Mouse (Mus musculus) cortical plate, adult 2 months (tissue): Measurements from ENCODE around the gene Tshr. TPM values are rescaled to one million over a fixed set of nuclear protein-coding genes. Genes with fewer than 3 reads are reported as not detected.

Experiments used
- H3K27ac ChIP-seq: fragments of 200-500 bp; 2 replicates; pipeline ENCODE4 v1.5.1; 2012; ENCODE audit warnings: low read length, control low read depth, inconsistent platforms; ENCODE audit not compliant: insufficient read depth
- H3K4me1 ChIP-seq: fragments of 200-500 bp; 2 replicates; pipeline ENCODE4 v1.6.1; 2011; ENCODE audit warnings: low read length; ENCODE audit not compliant: control insufficient read depth, insufficient read depth
- H3K4me3 ChIP-seq: fragments of 200-500 bp; 2 replicates; pipeline ENCODE4 v1.5.1; 2011; ENCODE audit warnings: mild to moderate bottlenecking, low read length, control low read depth; ENCODE audit not compliant: insufficient read depth
- CTCF ChIP-seq: fragments of 200-500 bp; IDR thresholded peaks from 2 replicates; pipeline ENCODE4 v1.5.1; 2011; ENCODE audit warnings: mild to moderate bottlenecking, control low read depth, low read length; ENCODE audit not compliant: insufficient read depth; ENCODE audit errors: extremely low read depth
- POLR2A ChIP-seq: fragments of 200-500 bp; IDR thresholded peaks from 2 replicates; pipeline ENCODE4 v1.6.1; 2011; ENCODE audit warnings: mild to moderate bottlenecking, low read length, control low read depth; ENCODE audit not compliant: insufficient read depth; ENCODE audit errors: extremely low read depth
- polyA plus RNA-seq: library from polyadenylated mRNA; depleted of rRNA; stranded (reverse); fragments of >200 nt; gene quantifications from 2 replicates; pipeline ENCODE4 v1.2.3, GENCODE M21; 2012

Gene Tshr
- polyA plus RNA-seq, 1 experiment: 0.23 TPM

DNA sequence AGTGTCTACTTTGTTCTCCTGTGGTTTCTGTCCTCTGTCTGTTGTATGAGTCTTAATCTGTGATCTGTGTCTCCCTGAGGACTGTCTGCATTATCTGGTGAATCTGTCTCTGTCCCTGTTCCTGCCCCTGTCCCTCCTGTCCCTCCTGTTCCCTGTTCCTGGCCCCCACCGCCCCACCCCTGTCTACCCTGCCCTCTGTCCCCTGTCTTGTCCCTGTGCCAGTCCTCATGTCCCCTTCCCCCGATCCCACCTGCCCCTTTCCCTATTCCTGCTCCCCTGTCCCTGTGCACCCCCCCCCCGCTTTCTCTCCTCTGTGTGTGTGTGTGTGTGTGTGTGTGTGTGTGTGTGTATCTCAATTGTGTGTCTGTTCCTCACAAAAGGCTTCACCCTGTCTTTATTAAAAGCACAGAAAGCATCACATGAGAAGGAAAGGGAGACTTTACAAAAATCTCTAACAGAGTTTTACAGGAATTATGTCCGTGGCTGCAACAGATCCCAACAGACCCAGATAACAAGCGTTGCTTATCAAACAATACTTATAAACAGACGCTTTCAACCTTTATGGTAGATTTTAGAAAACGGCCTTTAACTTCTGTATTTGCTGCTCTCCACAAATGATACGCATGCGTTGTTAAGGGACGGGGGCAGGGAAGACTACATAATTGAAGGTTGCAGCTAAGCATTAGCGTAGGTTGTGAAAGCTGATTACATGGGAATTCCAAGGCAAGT, 111.3 kb downstream of the Tshr start:
- H3K4me1 ChIP-seq: no peaks in the 10 kb centered on the region; the same call in 1 of the 2 replicates
- no peak for TF ChIP-seq CTCF
- no peak for TF ChIP-seq POLR2A
- no peak overlapping the region; the same call in 1 of the 2 replicates for H3K27ac ChIP-seq
- no peak overlapping the region for H3K4me3 ChIP-seq

DNA sequence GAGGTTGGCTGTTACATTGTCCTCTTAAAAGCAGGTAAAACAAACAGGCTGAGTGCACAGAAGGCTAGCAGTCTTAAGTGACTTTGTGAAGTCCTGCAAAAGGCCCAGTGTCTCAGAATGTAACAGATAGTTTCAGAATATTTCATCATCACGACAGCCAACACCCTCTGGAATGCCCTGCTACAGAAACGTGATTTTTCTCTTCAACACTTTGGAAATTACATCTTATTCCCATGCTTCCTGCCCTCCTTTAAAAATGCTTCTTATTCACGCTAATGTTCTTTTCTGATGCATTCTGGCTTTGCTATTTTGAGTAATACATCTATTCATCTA, 111.8 kb downstream of the Tshr start:
- Histone ChIP-seq H3K27ac (no peak overlapping the region; the same call in 1 of the 2 replicates), H3K4me3 (no peak overlapping the region), H3K4me1 (no peaks in the 10 kb centered on the region; the same call in 1 of the 2 replicates)
- TF ChIP-seq CTCF (no peak), POLR2A (no peak)

DNA sequence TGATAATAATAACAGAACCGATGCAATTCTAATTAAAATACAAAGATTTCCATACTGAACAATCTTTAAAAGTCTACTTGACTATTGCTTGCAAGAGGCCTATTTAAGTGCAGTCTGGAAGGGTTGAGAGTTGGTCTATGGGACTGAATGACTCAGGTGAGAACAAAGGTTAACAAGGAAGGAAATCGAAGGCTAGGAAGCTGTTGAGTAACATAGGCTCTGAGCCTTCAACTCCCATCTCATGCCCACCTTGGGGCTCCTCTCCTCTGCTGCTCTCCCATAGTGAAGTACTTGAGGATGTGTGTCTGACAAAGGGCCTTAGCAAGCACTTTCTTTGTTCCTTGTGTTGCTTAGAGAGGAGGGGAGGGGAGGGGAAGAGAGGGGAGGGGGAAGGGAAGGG, 116.1 kb downstream of the Tshr start:
- no peak overlapping the region for H3K4me3 ChIP-seq
- TF ChIP-seq POLR2A: no peak
- TF ChIP-seq CTCF: no peak
- no peaks in the 10 kb centered on the region; the same call in 1 of the 2 replicates for H3K4me1 ChIP-seq
- no peak overlapping the region for H3K27ac ChIP-seq

DNA sequence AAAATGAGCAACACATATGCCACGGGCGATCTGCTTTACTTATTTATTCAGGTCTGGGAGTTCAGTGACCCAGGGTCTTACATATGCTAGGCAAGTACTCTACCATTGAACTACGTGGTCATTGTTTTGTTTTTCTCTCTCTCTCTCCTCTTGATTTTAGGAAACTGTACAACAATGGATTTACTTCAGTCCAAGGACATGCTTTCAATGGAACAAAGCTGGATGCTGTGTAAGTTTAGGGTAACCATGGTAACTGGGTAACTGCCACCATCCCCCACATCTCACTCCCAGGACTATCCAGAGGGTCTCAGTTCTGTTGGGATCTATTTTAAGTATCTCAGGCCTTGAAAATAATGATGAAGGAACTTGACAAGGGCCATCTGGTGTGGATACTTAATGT, 127.4 kb downstream of the Tshr start:
- Histone ChIP-seq H3K4me3 (no peak overlapping the region), H3K27ac (no peak overlapping the region), H3K4me1 (no peaks in the 10 kb centered on the region; the same call in 1 of the 2 replicates)
- TF ChIP-seq CTCF (no peak), POLR2A (no peak)

DNA sequence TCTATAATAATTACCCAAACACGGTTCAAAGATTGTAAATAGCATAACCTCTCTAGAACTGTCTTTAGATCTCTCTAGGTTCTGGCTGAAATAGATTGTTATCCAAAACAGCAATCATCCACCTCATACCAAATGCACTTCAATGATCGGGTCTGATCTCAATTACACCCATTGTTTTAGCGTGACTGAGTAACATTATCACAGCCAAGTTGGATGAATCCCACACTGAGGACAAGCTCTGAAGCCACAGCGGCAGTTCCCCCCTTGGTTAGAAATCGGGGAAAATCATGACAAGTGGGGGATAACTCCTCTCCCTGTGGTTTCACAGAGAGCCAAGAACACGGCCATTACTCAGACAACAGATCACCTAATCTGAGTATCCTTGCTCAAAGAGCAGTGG, 129.6 kb downstream of the Tshr start:
- Histone ChIP-seq H3K27ac (peak overlapping the region; percentile 50; the same call in 1 of the 2 replicates), H3K4me3 (no peak overlapping the region), H3K4me1 (no peaks in the 10 kb centered on the region; the same call in 1 of the 2 replicates)

DNA sequence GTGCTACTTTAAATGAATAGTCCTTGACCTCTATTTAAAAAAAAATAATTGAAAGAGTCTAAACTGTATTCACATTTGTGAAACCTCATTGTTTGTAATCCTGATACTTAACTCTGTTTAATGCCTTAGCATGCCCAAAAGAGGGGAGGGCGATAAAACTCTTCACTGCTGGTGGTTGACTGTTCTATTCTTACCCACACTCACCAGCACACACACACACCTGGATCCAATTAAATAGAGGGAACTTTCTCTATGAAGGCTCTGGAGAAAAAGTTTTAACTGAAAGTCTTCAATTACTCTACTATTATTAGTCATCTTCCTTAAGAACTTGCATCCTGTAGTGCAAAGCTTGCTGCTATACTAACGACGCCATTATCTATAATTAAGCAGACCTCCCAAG, 133.4 kb downstream of the Tshr start:
- Histone ChIP-seq H3K27ac (no peak overlapping the region), H3K4me1 (no peaks in the 10 kb centered on the region; the same call in 1 of the 2 replicates), H3K4me3 (no peak overlapping the region)
- TF ChIP-seq CTCF (no peak), POLR2A (no peak)

More for the DNA sequence above, 129.6 kb downstream of the Tshr start:
- TF ChIP-seq CTCF: no peak
- no peak for TF ChIP-seq POLR2A

DNA sequence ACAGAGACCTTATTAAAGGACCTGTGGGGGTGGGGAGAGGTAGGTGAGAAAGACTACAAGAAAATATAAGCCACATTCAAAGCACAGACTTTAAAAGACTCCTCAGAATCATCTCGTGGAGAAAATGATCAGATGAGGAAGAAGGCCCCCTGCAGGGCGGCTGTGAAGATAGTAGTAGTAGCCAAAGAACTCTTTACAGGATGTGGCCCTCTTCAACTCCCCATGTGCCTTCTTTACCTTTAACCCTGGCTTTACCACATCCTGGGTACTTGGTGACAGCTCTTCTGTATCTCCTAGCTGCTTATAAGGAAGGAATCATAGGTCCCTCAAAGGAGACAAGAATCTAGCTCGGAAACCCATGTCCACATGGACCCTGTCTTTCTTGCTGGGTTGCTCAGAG, 139.3 kb downstream of the Tshr start:
- TF ChIP-seq POLR2A (no peak), CTCF (no peak)
- Histone ChIP-seq H3K4me3 (no peak overlapping the region), H3K27ac (no peak overlapping the region), H3K4me1 (no peaks in the 10 kb centered on the region)

DNA sequence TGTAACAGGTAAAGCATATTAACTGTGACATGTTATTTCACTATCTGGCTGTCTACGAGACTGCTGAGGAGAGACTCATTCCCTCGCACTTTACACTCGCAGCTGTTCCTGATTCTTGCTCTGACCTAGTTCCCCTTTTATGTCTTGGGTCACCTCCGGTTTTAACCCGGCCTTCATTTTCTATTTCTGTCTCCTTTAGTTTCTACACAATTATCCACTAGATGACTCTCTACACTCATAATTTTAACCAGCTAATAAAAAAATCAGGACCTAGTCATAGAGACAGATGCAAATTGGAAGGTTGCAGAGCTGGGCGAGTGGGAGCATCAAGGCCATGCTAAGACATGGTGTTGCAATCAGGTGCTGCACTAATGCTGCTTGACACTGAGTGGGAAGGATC, 150.2 kb downstream of the Tshr start:
- TF ChIP-seq CTCF (no peak), POLR2A (no peak)
- Histone ChIP-seq H3K4me3 (no peak overlapping the region), H3K4me1 (no peaks in the 10 kb centered on the region), H3K27ac (no peak overlapping the region)

DNA sequence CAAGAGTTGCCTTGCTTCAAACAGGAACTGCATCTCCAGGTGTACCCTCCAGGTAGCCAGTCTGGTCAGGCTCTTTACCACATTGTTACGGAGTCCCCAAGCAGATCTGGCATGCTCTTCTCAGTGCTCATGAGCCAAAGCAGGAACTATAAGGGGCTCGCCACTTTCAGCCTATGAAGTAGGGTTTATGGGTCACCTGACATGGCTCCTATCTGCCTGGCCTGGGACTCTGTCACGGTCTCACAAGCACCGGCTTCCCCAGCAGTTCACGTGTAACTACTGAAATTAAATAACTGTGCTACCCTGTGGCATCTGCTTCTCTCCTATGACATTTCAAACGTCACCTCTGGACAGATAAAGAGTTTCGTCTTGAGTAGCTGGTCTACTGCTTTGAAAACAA, 155.8 kb downstream of the Tshr start:
- Histone ChIP-seq H3K4me1 (no peaks in the 10 kb centered on the region), H3K4me3 (no peak overlapping the region), H3K27ac (no peak overlapping the region)
- TF ChIP-seq CTCF: no peak
- no peak for TF ChIP-seq POLR2A

DNA sequence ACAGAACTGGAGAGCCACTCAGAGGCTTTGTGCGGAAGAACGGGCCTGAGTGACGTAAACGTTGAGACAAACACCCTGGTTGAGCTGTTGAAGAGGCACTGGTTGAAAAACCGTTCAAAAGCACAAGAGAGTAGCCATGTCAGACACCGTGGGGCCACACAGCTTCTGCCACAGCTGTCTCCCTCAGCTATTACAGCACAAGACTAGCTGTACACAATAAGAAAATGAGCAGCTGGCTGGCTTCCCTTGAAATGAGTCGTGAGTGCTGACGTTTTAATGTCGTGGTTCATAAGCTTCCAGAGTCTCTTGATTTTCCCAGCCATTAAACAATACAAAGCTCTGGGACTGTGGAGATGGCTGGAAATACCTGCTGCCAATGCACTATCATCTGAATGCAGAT, 165.1 kb downstream of the Tshr start:
- peaks cover 2% of the 10 kb centered on the region; the same call in 1 of the 2 replicates for H3K4me1 ChIP-seq
- no peak overlapping the region for H3K4me3 ChIP-seq
- no peak overlapping the region for H3K27ac ChIP-seq
- TF ChIP-seq CTCF: no peak
- no peak for TF ChIP-seq POLR2A
